Mouse (Mus musculus) neutrophil, adult 5-6 weeks (primary cell): ENCODE results near the gene Cyb5d2. TPM values are rescaled to one million over a fixed set of nuclear protein-coding genes. Genes with fewer than 3 reads are reported as not detected.
A peak's percentile ranks its signal among the peaks of the same experiment; 100 is the strongest.

Experiments used
- ATAC-seq: fragments of 151-379, 151-347 bp; 2 replicates; pipeline ENCODE4 v1.8.0; 2017; ENCODE audit warnings: mild to moderate bottlenecking, moderate TSS enrichment; ENCODE audit not compliant: insufficient number of reproducible peaks, poor library complexity, low FRiP score, severe bottlenecking; ENCODE audit errors: extremely low read depth
- total RNA-seq: library from RNA; stranded (forward); fragments of 200-1000 nt; gene quantifications from 2 replicates; pipeline ENCODE4 v1.2.3, GENCODE M21; 2017

Gene Cyb5d2
- 12.7 and 12.9 TPM in 2 replicates for total RNA-seq

DNA sequence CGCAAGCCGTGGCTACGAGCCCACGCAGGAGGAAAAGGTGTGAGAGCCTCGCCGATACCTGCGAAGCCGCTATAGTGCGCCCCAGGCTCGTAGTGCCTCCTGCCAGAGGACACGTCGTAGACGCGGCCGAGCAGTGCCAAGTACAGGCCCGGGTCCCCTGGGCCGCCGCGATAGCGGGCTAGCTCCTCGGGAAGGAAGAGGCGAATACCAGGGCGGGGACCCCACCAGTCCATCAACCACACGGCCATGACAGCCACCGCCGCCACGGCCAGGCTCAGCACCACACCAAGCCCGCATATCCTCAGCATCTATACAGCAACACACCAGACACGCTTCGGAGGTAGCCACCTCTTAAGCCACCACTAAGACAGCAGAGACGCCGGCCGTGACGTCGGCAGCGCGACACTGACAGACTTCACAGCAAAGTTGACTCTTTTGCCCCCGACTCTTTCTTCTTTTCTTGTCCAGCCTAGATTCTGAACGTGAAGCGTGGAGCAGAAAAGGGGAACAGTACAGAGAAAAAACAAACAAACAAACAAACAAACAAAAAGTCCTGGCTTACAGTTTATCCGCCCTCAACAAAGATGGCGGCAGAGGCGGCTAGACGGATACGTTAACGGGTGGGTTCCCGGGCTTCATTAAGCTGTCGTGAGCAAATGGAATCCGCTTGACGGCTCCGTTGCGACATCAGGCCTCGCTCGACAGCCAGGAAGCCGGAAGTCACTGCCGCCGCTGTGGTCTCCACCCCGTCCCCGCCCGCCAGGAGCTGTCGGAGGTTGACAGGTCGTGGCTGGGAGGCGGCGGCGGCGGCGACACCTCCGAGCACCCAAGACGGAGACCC, at the start of gene Cyb5d2, which contains the start of gene Zzef1:
Gene Cyb5d2 (minus strand): TSS at position 688 of the 841 bp plus-strand sequence.
Gene Zzef1 (plus strand): TSS at position 772 of the 841 bp plus-strand sequence.
- peak; percentile 98 for ATAC-seq

DNA sequence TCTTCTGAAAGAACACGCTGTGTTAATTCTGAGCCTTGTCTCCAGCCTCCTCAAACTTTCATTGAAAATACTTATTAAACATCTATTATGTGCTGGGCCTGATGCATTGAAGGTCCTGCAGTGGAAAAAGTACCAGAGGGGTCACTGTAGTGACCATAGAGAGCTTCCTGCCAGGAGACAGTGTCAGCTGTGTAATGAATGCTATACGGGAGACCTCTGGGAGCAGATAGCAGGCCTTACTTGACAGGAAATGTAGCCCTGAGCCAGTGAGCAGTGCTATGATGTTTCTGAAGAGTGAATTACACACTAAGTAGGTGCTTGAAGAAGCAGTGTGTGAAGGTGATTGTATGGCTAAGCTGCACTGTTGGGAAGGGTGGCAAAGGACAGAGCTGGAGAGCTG, 49.6 kb upstream of the Cyb5d2 start:
- ATAC-seq = no peak

DNA sequence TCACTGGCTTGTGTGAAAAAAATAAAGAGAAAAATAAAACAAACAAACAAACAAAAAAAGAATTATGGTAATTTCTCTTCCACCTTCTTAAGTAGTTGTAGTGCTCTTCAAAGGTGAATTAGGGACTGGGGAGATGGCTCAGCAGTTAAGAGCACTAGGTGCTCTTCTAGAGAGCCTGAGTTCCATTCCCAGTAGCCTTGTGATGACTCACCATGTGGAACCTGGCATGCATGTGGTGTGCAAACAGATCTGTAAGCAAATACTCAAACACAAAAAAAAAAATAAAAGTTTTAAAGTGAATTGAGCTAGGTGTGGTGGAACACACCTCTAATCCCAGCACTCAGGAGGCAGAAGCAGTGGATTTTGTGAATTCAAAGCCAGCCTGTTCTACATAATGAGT, 47.6 kb upstream of the Cyb5d2 start:
- no peak for ATAC-seq

DNA sequence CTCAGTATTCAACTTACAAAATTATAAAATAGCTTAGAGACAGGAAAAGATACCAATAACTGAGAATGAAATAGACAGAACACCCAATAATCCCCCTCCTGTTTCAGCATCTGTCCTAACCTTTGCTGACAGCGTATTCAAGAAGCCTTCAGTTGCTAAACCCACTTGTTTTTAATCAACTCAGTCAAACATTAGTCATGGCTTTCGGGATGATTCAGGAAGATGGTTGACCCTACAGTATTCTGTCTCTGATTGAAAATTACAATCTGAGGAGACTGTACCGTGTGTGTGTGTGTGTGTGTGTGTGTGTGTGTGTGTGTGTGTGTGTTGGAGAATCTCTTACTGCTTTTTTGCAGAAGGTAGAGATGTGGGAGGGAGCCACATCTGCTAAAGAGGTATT, 46.8 kb upstream of the Cyb5d2 start:
- no peak for ATAC-seq

DNA sequence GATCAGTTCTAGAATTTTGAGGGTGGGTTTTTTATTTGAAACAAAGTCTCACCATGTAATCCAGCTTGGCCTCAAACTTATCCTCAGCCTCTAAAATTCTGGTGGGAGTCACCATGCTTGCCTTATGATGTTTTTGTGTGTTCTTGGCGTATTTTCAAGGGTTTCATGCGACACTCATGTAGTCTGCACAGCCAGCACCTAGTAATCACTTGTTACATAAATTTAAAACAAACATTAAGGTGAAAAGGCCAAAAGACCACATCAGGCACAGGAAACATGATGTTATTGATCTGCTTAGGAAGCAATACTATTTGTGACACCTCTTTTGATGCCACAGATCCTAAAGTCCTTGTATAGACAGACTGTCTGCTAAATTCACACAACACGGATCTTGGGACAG, 33.9 kb upstream of the Cyb5d2 start:
- ATAC-seq = no peak

DNA sequence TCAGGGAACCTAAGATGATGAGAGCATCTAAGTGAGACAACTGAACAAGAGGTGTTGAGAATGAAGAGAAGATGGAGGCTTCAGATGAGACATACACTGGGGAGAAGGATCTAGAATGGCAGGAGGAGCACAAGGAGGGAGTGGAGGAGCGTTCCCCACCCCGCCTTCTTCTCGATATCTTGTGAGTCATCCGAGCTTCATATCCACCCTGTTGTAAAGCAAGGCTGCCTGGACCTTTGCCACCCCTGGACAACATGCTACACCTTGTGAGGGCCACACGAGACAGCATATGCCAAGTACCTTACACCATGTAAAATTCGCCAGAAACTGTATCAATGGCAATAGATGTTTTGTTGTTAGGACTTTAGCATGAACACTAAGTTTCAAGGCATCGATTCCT, 25.1 kb upstream of the Cyb5d2 start:
- no peak for ATAC-seq

DNA sequence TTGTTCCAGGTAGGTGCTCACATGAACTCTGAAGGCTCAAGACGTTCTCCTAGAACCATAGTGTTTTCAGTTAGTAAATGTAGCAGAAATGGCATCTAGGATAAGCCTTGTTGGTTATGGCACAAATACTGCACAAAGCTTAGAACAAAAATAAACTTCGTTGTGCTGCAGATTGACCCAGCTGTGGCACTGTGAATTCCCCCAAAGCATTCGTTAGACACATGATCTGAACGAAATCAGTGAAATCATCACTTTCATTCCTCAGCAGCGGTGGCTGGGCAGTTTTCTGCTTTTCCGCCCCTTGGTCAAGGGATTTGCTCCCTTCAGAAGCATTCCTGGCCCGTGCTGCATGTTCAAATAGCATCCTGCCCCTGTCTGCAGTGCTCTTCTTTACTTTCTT, 22.1 kb upstream of the Cyb5d2 start:
- ATAC-seq = no peak

DNA sequence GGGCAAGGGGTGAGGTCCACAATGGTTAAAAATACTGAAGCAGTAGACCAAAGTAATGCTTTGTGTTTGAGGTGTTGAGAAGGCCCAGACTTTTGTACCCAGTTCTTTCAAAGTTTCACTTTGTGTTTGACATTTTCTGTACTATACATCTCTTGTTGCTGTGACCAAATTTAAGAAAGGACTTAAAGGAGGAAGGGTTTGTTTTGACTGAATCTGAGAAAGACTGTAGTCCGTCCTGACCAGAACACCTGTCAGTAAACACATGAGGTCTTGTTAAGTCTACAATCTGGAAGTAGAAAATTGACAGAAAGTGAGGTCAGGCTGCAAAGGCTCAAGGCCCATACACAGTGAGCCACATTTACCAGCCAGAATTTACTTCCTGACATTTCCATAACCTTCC, 20.9 kb upstream of the Cyb5d2 start:
- ATAC-seq = no peak

DNA sequence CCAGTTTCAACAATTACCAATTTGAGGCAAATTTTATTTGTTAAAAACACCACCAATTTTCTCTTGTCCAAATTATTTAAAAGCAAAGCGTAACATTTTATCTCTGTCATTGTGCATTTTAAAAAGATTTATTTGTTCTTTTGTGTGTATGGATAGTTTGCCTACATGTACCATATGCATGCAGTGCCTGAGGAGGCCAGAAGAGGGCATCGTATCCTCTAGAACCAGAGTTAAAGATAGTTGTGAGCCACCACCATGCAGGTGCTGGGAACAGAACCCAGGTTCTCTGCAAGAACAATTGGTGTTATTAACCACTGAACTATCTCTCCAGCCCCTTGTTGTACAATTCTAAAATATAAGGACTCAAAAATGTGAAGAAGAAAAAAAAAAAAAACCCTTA, 18.2 kb upstream of the Cyb5d2 start:
- ATAC-seq = no peak

DNA sequence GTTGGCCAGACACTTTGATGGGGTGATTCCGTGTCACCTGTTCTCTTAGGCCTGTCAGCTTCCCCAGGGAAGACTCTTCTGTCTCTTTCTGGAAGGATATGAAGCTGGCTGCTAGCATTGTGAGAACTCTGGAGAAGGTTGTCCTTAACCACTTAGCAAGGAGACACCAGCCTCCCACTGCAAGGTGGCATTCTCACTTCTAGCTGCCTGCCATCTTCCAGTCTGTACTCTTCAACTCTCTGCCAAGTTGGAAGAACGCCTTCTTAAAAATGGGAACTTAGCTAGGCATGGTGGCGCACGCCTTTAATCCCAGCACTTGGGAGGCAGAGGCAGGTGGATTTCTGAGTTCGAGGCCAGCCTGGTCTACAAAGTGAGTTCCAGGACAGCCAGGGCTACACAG, 17.7 kb upstream of the Cyb5d2 start:
- no peak for ATAC-seq

DNA sequence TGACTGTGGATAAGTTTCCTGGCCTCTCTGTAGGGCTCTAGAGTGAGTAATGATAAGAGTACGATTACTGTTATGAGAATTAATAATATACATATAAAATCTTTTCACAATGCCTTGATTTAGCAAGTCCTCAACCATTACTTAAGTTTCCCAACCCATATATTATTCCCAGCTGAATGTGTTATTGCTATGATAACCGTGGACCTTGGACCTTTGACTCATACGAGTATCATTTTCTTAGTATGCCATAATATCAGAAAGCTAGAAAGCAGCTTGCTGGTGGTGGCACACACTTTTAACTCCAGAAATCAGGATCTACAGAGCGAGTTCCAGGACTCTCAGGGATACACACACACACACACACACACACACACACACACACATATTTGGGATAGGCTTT, 12.1 kb upstream of the Cyb5d2 start:
- ATAC-seq = no peak

DNA sequence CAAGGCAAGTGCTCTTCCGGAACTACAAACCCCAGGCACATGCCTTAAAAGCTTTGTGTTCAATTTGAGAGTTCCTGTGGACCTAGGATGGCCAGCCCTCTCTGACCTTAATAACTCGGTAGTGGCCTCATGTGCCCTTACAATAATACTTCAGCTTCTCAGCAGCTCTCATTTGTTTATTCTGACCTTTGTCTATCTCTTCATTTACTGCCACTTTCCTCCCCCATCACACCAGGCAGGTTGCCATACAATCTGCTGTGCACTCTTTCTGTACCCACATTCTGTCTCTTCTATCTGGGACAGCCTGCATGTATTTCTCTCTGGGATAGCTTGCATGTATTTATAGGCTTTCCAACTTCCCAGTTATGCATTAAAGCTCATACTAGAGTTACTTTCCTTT, 10.6 kb upstream of the Cyb5d2 start:
- ATAC-seq = no peak

DNA sequence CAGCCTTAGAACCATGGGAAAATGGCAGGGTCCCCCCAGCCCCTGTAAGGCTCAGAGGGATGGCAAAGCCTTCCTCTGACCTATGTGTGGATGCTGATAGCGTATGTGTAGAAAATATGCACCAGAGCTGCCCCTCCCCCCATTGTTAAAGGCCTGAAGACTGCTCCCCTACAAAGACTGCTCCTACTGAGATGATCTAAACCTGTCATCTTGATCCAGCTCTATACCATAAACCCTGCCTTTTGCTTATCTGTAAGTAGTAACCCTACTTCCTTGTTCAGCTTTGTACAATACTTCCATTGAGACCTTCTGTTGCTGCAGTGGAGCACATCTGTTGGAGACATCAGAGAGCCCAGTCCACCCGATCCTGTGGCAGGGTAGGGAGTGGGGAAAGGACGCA, 9.3 kb upstream of the Cyb5d2 start:
- ATAC-seq = no peak

DNA sequence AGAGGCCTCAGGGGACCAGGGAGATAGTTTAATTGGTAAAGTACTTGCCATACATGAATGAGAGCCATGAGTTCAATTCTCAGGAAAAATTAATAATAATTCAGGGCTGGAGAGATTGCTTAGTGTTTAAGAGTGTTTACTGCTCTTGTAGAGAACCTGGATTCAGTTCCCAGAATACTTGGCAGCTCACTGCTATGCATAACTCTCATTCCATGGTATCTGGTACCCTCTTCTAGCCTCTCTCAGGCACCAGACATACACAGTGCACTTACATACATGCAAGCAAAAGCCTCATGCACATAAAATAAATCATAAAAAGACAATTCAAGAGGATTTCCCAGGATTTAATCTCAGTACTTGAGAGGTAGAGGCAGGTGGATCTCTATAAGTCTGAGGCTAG, 8.6 kb upstream of the Cyb5d2 start:
- no peak for ATAC-seq

DNA sequence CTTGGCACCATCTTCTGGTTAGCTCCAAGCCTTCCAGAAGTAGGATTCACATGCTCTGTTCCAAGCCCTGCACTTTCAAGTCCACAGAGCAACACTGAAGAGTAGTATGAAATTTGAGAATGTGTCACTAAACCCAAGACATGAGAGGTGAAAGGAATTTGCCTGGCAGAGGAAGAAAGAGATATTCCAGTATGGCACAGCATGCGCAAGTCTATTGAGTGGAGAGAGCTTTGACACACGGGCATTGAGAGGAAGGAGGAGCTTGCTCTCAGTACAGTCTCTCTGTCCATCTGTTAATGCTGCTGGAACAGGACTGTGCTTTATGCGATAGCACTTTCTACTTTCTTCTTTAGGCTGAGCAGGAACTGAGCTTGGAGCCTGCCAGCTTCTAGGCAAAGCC, 7.1 kb upstream of the Cyb5d2 start:
- ATAC-seq = no peak

DNA sequence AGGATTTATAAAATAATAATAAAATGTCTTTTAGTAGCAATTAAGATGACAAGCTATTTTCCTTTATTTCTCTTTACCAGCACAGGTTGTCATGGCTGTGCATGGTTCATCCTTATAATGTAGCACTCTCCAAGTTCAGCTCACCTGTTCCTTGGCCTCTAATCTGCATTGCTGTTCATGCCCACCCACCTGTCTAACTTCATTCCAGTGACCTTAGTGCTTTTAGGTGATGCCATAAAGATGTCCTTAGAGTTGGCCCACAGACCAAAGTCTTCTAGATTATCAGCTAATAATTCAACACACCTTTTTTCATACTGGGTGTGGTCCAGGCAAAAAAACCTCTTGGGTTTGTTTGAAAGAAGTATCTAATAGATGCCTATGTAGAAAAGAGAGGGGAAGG, 5.2 kb upstream of the Cyb5d2 start:
- ATAC-seq = no peak

DNA sequence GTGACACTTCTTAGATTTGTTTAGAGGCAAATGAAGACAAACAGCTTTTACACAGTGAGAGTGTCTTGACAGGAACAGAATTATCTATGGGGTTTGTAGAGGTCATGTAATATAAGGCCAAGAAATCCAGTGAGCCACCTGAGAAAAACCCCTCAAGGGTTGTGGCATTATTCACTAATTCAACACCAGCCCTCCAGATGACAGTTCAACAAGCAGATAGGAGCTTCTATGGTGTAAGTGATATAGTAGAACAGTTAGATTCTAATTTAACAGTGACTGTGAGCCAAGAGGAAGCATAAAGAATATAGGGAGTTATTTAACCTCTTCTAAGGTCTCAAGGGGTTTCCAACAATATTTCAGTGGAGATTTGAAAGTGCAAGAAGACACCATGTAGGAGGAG, 2.2 kb upstream of the Cyb5d2 start:
- no peak for ATAC-seq

DNA sequence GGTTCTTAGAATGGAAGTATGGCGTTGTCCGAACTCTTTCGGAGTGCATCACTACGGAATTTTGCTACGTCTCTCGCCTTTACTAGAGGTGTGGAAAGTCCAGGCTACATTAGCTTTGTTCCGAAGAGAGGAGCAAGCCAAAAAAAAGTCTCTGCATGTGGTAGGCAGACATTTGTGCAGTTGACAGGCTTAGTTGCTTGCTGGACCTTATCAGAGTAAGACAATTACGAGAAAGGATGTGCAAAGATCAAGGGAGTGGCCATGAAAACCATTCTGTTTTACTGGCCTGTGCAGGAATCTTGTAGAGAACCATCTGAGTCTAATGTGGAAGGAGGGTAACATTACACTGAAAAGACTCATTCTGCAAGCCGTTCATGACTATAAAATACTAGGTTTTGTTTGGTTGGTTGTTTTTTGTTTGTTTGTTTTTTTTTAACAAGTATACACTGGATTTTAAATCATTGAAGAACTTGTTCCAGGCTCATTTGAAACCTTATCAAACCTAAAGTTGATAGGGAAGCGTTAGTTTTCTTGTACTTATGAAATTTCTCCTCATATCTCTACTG, 914 bp upstream of the Cyb5d2 start:
- ATAC-seq = no peak

DNA sequence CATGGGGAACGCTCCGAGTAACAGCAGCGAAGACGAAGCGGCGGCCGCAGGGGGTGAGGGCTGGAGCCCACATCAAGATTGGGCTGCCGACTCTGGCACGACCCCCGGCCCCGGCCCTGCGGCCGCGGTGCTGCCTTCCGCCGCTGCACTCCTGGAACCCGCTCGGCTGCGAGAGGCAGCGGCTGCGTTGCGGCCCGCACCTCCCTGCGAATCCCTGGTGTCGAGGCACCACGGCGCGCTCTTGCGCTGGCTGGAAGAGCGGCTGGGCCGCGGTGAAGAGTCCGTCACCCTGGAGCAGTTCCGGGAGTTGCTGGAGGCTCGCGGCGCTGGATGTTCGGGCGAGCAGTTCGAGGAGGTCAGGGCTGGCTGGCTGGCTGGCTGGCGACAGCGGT, 350 bp upstream of the Cyb5d2 start:
- no peak for ATAC-seq

DNA sequence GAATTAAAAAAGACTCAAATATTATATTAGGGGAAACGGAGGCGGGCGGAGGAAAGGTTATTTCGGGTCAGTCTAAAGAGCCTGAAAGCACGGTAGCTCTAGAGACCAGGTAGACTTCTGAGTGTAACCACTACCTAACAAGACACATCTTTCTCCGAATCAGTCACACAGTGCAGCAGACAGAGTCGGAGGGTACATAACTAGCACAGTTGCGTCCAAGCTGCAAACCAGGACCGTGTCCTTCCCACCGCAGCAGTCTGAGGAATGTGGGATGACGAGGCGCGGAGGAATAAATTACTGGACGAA, 840 bp downstream of the Cyb5d2 start:
- ATAC-seq = no peak

DNA sequence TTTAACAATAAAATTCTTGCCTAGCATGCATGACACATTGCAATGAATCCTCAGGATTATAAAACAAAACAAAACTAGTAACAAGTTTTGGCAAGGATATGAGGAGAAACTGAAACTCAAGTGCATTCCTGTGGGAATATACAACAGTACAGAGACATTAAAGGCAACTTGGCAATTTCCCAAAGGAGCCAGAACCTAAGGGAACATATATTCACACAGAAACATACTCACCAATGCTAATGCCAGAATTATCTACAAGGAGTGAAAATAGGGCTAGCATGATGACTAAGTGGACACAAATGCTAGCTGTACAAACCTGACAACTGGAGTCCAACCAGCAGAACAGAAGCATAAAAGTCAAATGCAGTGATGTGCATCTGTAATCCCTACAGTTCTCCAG, 3.9 kb downstream of the Cyb5d2 start:
- no peak for ATAC-seq
